Mouse (Mus musculus): Measurements from ENCODE around the gene Stx8.

DNA sequence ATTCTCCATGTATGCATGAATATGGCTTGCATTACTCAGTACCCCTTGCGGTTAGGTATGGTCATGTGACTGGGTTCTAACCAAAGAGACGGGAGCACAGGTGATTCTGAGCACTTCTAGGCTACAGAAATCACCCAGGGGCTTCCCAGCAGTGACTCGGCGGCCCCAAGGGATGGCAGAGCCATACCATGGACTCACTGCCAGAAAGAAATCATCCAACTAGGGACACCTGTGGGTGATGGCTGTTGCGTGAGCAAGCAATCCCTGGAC, 278.9 kb downstream of the Stx8 start:
- TF ChIP-seq TCF12 (IDR thresholded peaks at IDR 0.05; ENCODE audit: insufficient read depth, poor library complexity, severe bottlenecking) (no peak), USF1 (IDR thresholded peaks at IDR 0.05; ENCODE audit: low read depth) (no peak)

All from myocyte (in vitro differentiated cells).